Mouse (Mus musculus) C2C12 (cell line): Measurements from ENCODE around the gene Hivep1. TPM values are rescaled to one million over a fixed set of nuclear protein-coding genes. Genes with fewer than 3 reads are reported as not detected.

Experiments
- H3K27me3 ChIP-seq: one replicate; pipeline ENCODE4 v1.6.1; 2011; ENCODE audit not compliant: control insufficient read depth, insufficient read depth, insufficient read length
- H3K36me3 ChIP-seq: one replicate; pipeline ENCODE4 v1.6.1; 2011; ENCODE audit not compliant: control insufficient read depth, insufficient read depth
- H3K4me3 ChIP-seq: one replicate; pipeline ENCODE4 v1.5.1; 2011; ENCODE audit warnings: mild to moderate bottlenecking, control low read depth; ENCODE audit not compliant: poor library complexity, insufficient read depth, severe bottlenecking
- H3K79me2 ChIP-seq: one replicate; pipeline ENCODE4 v1.6.1; 2011; ENCODE audit not compliant: control insufficient read depth, insufficient read depth
- H3K79me3 ChIP-seq: one replicate; pipeline ENCODE4 v1.6.1; 2011; ENCODE audit warnings: low read depth, control low read depth
- H3ac ChIP-seq: one replicate; pipeline ENCODE3; 2011; ENCODE audit warnings: low read depth; ENCODE audit not compliant: control insufficient read depth, insufficient read length
- CEBPB ChIP-seq: IDR thresholded peaks from one replicate; pipeline ENCODE4 v1.6.1; 2011; ENCODE audit warnings: low read depth, mild to moderate bottlenecking, control low read depth, moderate library complexity
- CTCF ChIP-seq: IDR thresholded peaks from one replicate; pipeline ENCODE4 v1.5.1; 2011; ENCODE audit not compliant: control insufficient read depth, insufficient read depth, insufficient read length
- FOSL1 ChIP-seq: IDR thresholded peaks from one replicate; pipeline ENCODE4 v1.8.0; 2011; ENCODE audit warnings: mild to moderate bottlenecking, low read length; ENCODE audit not compliant: poor library complexity, insufficient read depth, severe bottlenecking
- MAX ChIP-seq: IDR thresholded peaks from one replicate; pipeline ENCODE4 v1.6.1; 2011; ENCODE audit warnings: mild to moderate bottlenecking, control low read depth
- MYOD1 ChIP-seq: IDR thresholded peaks from one replicate; pipeline ENCODE4 v1.6.1; 2011; ENCODE audit warnings: low read depth; ENCODE audit not compliant: control insufficient read depth, insufficient read length
- MYOG ChIP-seq: IDR thresholded peaks from one replicate; pipeline ENCODE4 v1.6.1; 2011; ENCODE audit not compliant: control insufficient read depth, insufficient read length; ENCODE audit errors: extremely low read depth
- USF1 ChIP-seq: IDR thresholded peaks from one replicate; pipeline ENCODE4 v1.6.1; 2011; ENCODE audit warnings: low read depth, mild to moderate bottlenecking, control low read depth, moderate library complexity
- polyA plus RNA-seq: library from polyadenylated mRNA; unstranded; fragments of >200 nt; fragmentation: generic; extraction: Trizol; gene quantifications from one replicate; pipeline ENCODE4 v1.2.1, GENCODE M21; 2012; ENCODE audit warnings: missing spikeins

Hivep1 gene
- polyA plus RNA-seq, 1 experiment, result 2.2 TPM

- TF ChIP-seq USF1 (no peak), CEBPB (no peak), MAX (no peak), MYOG (no peak), CTCF (no peak)
- no peak overlapping the region for H3ac ChIP-seq
- H3K27me3 ChIP-seq, result no peaks in the 10 kb centered on the region
- no peaks in the 10 kb centered on the region for H3K36me3 ChIP-seq
- no peaks in the 10 kb centered on the region for H3K79me2 ChIP-seq
- no peaks in the 10 kb centered on the region for H3K79me3 ChIP-seq
- H3K4me3 ChIP-seq, result no peak overlapping the region
Measured at GRCm38 (mm10) chr13:42092392-42093139, 40.7 kb downstream of the Hivep1 start.

- no peak overlapping the region for H3K4me3 ChIP-seq
- H3K27me3 ChIP-seq, result no peaks in the 10 kb centered on the region
- no peaks in the 10 kb centered on the region for H3K79me3 ChIP-seq
- no peaks in the 10 kb centered on the region for H3K36me3 ChIP-seq
- H3K79me2 ChIP-seq, result no peaks in the 10 kb centered on the region
- H3ac ChIP-seq, result no peak overlapping the region
- TF ChIP-seq FOSL1 (no peak), MYOG (no peak), USF1 (no peak)
Measured at GRCm38 (mm10) chr13:42093268-42094042, 41.6 kb downstream of the Hivep1 start.

- TF ChIP-seq FOSL1 (no peak), CEBPB (no peak), MAX (no peak), MYOG (no peak), USF1 (no peak), CTCF (no peak), MYOD1 (no peak)
- no peak overlapping the region for H3ac ChIP-seq
- H3K36me3 ChIP-seq, result no peaks in the 10 kb centered on the region
- H3K79me2 ChIP-seq, result no peaks in the 10 kb centered on the region
- no peak overlapping the region for H3K4me3 ChIP-seq
- no peaks in the 10 kb centered on the region for H3K79me3 ChIP-seq
- H3K27me3 ChIP-seq, result no peaks in the 10 kb centered on the region
Measured at GRCm38 (mm10) chr13:42095826-42096515, 44.1 kb downstream of the Hivep1 start.

- H3K27me3 ChIP-seq, result no peaks in the 10 kb centered on the region
- TF ChIP-seq USF1, result peak; percentile 29
- TF ChIP-seq MYOG, result no peak
- H3ac ChIP-seq, result no peak overlapping the region
- H3K79me3 ChIP-seq, result no peaks in the 10 kb centered on the region
- no peaks in the 10 kb centered on the region for H3K36me3 ChIP-seq
- H3K4me3 ChIP-seq, result no peak overlapping the region
- no peaks in the 10 kb centered on the region for H3K79me2 ChIP-seq
Measured at GRCm38 (mm10) chr13:42097109-42097508, 45.3 kb downstream of the Hivep1 start.

- no peaks in the 10 kb centered on the region for H3K79me2 ChIP-seq
- no peaks in the 10 kb centered on the region for H3K36me3 ChIP-seq
- no peak overlapping the region for H3K4me3 ChIP-seq
- H3ac ChIP-seq, result no peak overlapping the region
- no peaks in the 10 kb centered on the region for H3K27me3 ChIP-seq
- no peak for TF ChIP-seq USF1
- no peak for TF ChIP-seq CTCF
- no peak for TF ChIP-seq MAX
- no peak for TF ChIP-seq MYOD1
- TF ChIP-seq MYOG, result no peak
- TF ChIP-seq CEBPB, result no peak
- TF ChIP-seq FOSL1, result no peak
- H3K79me3 ChIP-seq, result no peaks in the 10 kb centered on the region
Measured at GRCm38 (mm10) chr13:42098522-42098921, 46.7 kb downstream of the Hivep1 start.

GRCm38 (mm10) chr13:42099523-42099922 is 47.7 kb downstream of the Hivep1 start:
- TF ChIP-seq CTCF, result no peak
- TF ChIP-seq USF1, result no peak
- no peak for TF ChIP-seq MYOG
- TF ChIP-seq FOSL1, result no peak
- no peak for TF ChIP-seq MAX
- TF ChIP-seq CEBPB, result no peak
- no peak for TF ChIP-seq MYOD1

More at GRCm38 (mm10) chr13:42099523-42099922, 47.7 kb downstream of the Hivep1 start:
- Histone ChIP-seq H3ac (no peak overlapping the region), H3K27me3 (no peaks in the 10 kb centered on the region), H3K79me3 (no peaks in the 10 kb centered on the region), H3K36me3 (no peaks in the 10 kb centered on the region), H3K79me2 (no peaks in the 10 kb centered on the region), H3K4me3 (no peak overlapping the region)
